Mouse (Mus musculus): ENCODE data around the gene Acadl.

Acadl gene

DNA sequence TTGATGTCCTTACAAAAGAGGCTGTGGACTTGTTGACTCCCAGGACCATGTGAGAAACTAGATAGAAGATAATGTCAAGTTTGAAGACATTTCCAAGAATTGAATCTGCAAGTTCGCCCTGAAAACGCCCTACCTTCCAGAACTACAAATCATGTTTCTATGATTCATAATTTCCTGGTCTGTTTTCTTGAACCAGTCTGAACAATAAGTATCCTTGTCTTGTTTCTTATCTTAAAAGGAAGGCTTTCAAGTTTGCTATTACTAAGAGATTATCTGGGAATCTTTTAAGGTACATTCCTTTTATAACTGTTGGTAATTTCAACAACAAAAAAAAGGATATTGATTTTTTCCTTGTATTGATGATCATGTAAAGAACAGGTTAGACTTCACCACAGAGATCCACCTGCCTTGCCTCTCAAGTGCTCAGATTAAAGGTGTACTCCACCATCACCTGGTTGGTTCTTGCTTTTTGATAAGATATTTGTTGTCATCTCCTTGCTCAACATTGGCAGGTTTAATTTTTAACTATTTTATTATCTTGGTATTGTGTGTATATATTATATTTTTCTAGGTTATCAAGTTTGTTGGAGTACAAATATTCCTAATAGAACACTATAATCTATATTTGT lies 70.1 kb downstream of the Acadl start:
- DNase-seq (ENCODE audit: inconsistent ontology term) = no peak

DNA sequence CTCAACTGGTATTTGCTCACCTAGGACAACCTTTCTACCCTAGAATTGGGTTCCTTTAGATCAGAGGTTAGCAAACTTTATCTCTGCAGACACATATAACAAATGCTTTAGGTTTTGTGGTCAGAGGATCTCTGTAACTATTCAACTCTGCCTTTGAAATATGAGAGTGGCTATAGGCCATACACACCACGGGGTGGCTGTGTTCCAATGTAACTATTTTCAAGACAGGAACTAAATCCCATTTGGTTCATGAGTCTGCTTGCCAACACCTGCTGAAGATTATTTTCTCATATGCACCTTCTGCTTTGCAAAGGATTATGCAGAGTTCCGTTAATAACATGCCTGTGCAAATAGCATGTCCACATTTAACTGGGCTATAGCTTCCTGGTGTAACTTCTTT lies 80.8 kb downstream of the Acadl start:
- DNase-seq (ENCODE audit: inconsistent ontology term) = no peak

DNA sequence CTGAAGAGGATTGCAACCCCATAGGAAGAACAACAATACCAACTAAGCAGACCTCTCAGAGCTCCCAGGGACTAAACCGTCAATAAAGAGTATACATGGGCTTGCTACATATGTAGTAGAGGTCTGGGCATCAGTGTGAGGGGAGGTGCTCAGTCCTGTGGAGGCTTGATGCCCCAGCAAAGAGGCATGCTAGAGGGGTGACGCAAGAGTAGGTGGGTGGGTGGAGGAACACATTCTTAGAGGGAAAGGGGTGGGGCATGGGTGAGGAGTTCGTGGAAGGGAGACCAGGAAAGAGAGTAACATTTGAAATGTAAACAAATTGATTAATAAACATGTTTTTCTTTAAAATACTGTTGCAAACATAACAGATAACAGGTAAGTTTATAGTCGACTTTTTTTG lies 82.0 kb downstream of the Acadl start:
- DNase-seq (ENCODE audit: inconsistent ontology term) = no peak

Data from Muller cell, postnatal 12 days (primary cell).